Mouse (Mus musculus) layer of hippocampus, adult 8-10 months (tissue): ENCODE data around the gene Adam1b. TPM values are rescaled to one million over a fixed set of nuclear protein-coding genes. Genes with fewer than 3 reads are reported as not detected.

Source experiments
- total RNA-seq, 4 experiments: library from RNA; stranded (reverse); gene quantifications; 2 replicates each; pipeline ENCODE4 v1.2.4; 2022

Gene Adam1b
- total RNA-seq, 4 experiments from 2014 or later, result not detected

Other genes starting within 250 kb of the Adam1b start
- 10 to 100 TPM; 71.6 to 88.3 (median 78.0) TPM for gene Trafd1, start 117.8 kb downstream of the Adam1b start, total RNA-seq
- 10 to 100 TPM; 36.6 to 45.8 (median 38.1) TPM for gene Naa25, start 105.5 kb downstream of the Adam1b start, total RNA-seq
- 1 to 10 TPM; 7.2 to 9.5 (median 8.5) TPM for gene Tmem116, start 51.5 kb downstream of the Adam1b start, total RNA-seq
- gene Erp29, start 50.9 kb downstream of the Adam1b start, total RNA-seq, result 100 to 1,000 TPM; 138 to 165 (median 145) TPM
- 10 to 100 TPM; 14.9 to 27.6 (median 19.2) TPM for gene Adam1a, start 42.0 kb upstream of the Adam1b start, total RNA-seq
- 1 to 10 TPM in 1 of 4 experiments, not detected in 3; 1.5 TPM for gene Gm42878, start 42.0 kb upstream of the Adam1b start, total RNA-seq
- 10 to 100 TPM; 68.7 to 83.4 (median 75.2) TPM for gene Mapkapk5, start 42.5 kb upstream of the Adam1b start, total RNA-seq
- 100 to 1,000 TPM; 140 to 151 (median 146) TPM for gene Aldh2, start 90.4 kb upstream of the Adam1b start, total RNA-seq
- 1 to 10 TPM; 4.9 to 8.7 (median 7.0) TPM for gene Acad12, start 115.5 kb upstream of the Adam1b start, total RNA-seq
- 1 to 10 TPM; 4.5 to 6.8 (median 5.2) TPM for gene Acad10, start 157.1 kb upstream of the Adam1b start, total RNA-seq
- gene Brap, start 157.1 kb upstream of the Adam1b start, total RNA-seq, result 10 to 100 TPM; 64.3 to 67.7 (median 67.4) TPM
- 100 to 1,000 TPM; 190 to 238 (median 231) TPM for gene Atxn2, start 207.9 kb upstream of the Adam1b start, total RNA-seq